Mouse (Mus musculus): ENCODE measurements around the gene Nudcd3. TPM values are rescaled to one million over a fixed set of nuclear protein-coding genes. Genes with fewer than 3 reads are reported as not detected.
A peak's percentile ranks its signal among the peaks of the same experiment; 100 is the strongest.

Gene Nudcd3
- total RNA-seq (2012; rRNA removed): 59.3 and 71.1 TPM in 2 replicates

- TF ChIP-seq HCFC1 (IDR thresholded peaks at IDR 0.05; ENCODE audit: borderline replicate concordance, insufficient read depth, low read length) (peak; percentile 84; the same call in 1 of the 2 replicates), MAFK (IDR thresholded peaks at IDR 0.05; ENCODE audit: insufficient read depth, low read depth, low read length) (no peak)
- H3K4me3 ChIP-seq (ENCODE audit: insufficient read depth in 1 of 2, low read depth in 1 of 2, low read length in 2 of 2, poor library complexity in 1 of 2, severe bottlenecking in 1 of 2): peak within 1 kb of the TSS; percentile 76 to 84
- DNase-seq (ENCODE audit: low read depth, low spot score): peak; percentile 65
Observed at GRCm38 (mm10) chr11:6200087-6200569, at the start of gene Nudcd3. TSS of gene Nudcd3 (minus strand) at chr11:6200415.

DNA sequence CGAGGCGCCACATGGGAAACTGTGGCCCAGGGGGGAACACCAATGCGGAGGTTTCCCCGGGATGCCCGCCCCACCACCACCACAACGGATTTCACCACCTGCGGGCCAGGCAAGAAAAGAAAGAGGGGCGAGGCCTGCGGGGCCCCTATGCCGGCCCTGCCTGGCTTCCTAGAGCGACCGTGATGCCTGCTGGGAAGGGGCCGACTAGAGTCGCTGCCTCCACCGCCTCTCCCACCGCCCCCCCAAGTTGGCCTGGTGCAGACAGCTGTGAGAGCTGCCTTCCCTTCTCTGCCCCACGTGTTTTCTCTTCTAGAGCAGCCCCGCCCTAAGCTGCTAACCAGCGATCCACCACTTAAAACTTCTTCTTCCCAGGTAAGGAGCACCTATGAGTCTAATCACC, 44.5 kb upstream of the Nudcd3 start:
- no peaks in the 10 kb centered on the region for H3K4me1 ChIP-seq (ENCODE audit: control insufficient read depth in 2 of 2, insufficient read depth in 2 of 2, low read length in 2 of 2, poor library complexity in 1 of 2)
- TF ChIP-seq MAFK (IDR thresholded peaks at IDR 0.05; ENCODE audit: insufficient read depth, low read depth, low read length): no peak
- no peak for TF ChIP-seq CHD2 (IDR thresholded peaks at IDR 0.05; ENCODE audit: low read depth, low read length)
- TF ChIP-seq HCFC1 (IDR thresholded peaks at IDR 0.05; ENCODE audit: borderline replicate concordance, insufficient read depth, low read length): no peak
- TF ChIP-seq ZC3H11A (IDR thresholded peaks at IDR 0.05; ENCODE audit: borderline replicate concordance, low read depth, low read length): no peak
- no peak for TF ChIP-seq ZNF384 (IDR thresholded peaks at IDR 0.05; ENCODE audit: low read depth, low read length)
- DNase-seq (ENCODE audit: low read depth, low spot score): peak; percentile 13
- no peaks in the 10 kb centered on the region for H3K36me3 ChIP-seq (ENCODE audit: control insufficient read depth, insufficient read depth, low read length, poor library complexity, severe bottlenecking)
- peak overlapping the region; percentile 10 to 35; a peak in 1 of 4 replicates for H3K4me3 ChIP-seq (ENCODE audit: insufficient read depth in 1 of 2, low read depth in 1 of 2, low read length in 2 of 2, poor library complexity in 1 of 2, severe bottlenecking in 1 of 2)
- peak overlapping the region; percentile 71 for H3K9ac ChIP-seq (ENCODE audit: insufficient read depth, low read depth, low read length, poor library complexity, severe bottlenecking)
- no peaks in the 10 kb centered on the region for H3K9me3 ChIP-seq (ENCODE audit: control insufficient read depth, insufficient read depth, low read depth, low read length)
- in situ Hi-C loops (cut with MboI; ENCODE audit: low sequenced_read_pairs in 2 of 2, unreplicated experiment in 2 of 2): no loop called here
- no peak overlapping the region for H3K27ac ChIP-seq (ENCODE audit: insufficient read depth, low read depth, low read length, poor library complexity, severe bottlenecking)

More at GRCm38 (mm10) chr11:6200087-6200569, at the start of gene Nudcd3:
- in situ Hi-C loops (cut with MboI; ENCODE audit: low sequenced_read_pairs in 2 of 2, unreplicated experiment in 2 of 2): no loop called here
- Histone ChIP-seq H3K36me3 (ENCODE audit: control insufficient read depth, insufficient read depth, low read length, poor library complexity, severe bottlenecking) (no peaks in the 10 kb centered on the region; the same call in 1 of the 2 replicates), H3K27ac (ENCODE audit: insufficient read depth, low read depth, low read length, poor library complexity, severe bottlenecking) (peak within 1 kb of the TSS; percentile 75), H3K4me1 (ENCODE audit: control insufficient read depth in 2 of 2, insufficient read depth in 2 of 2, low read length in 2 of 2, poor library complexity in 1 of 2) (peaks cover 0 to 9% of the 10 kb centered on the region in 2 experiments; a peak in 2 of 4 replicates), H3K9ac (ENCODE audit: insufficient read depth, low read depth, low read length, poor library complexity, severe bottlenecking) (peak within 1 kb of the TSS; percentile 84), H3K9me3 (ENCODE audit: control insufficient read depth, insufficient read depth, low read depth, low read length) (no peaks in the 10 kb centered on the region)

DNA sequence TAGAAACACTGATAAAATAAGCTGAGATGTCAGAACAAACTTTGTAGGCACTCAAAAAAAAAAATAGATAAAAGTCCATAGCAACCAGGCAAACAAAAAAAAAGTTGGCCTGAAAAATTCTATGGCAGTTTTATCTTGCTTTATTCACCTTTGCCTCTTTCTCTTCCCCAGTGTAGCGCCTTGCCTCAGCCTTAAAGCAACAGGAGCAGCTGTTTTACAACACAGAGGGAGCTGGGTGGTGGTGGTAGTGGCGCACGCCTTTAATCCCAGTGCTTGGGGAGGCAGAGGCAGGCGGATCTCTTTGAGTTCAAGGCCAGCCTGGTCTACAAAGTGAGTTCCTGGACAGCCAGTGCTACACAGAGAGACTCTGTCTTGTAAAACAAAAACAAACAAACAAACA, 32.8 kb upstream of the Nudcd3 start:
- in situ Hi-C loops (cut with MboI; ENCODE audit: low sequenced_read_pairs in 2 of 2, unreplicated experiment in 2 of 2): no loop called here
- Histone ChIP-seq H3K9me3 (ENCODE audit: control insufficient read depth, insufficient read depth, low read depth, low read length) (no peaks in the 10 kb centered on the region), H3K27ac (ENCODE audit: insufficient read depth, low read depth, low read length, poor library complexity, severe bottlenecking) (no peak overlapping the region), H3K4me3 (ENCODE audit: insufficient read depth in 1 of 2, low read depth in 1 of 2, low read length in 2 of 2, poor library complexity in 1 of 2, severe bottlenecking in 1 of 2) (no peak overlapping the region), H3K4me1 (ENCODE audit: control insufficient read depth in 2 of 2, insufficient read depth in 2 of 2, low read length in 2 of 2, poor library complexity in 1 of 2) (no peaks in the 10 kb centered on the region), H3K9ac (ENCODE audit: insufficient read depth, low read depth, low read length, poor library complexity, severe bottlenecking) (no peak overlapping the region), H3K36me3 (ENCODE audit: control insufficient read depth, insufficient read depth, low read length, poor library complexity, severe bottlenecking) (no peaks in the 10 kb centered on the region)
- no peak for DNase-seq (ENCODE audit: low read depth, low spot score)
- TF ChIP-seq HCFC1 (IDR thresholded peaks at IDR 0.05; ENCODE audit: borderline replicate concordance, insufficient read depth, low read length): no peak
- TF ChIP-seq ZC3H11A (IDR thresholded peaks at IDR 0.05; ENCODE audit: borderline replicate concordance, low read depth, low read length): no peak
- no peak for TF ChIP-seq MAFK (IDR thresholded peaks at IDR 0.05; ENCODE audit: insufficient read depth, low read depth, low read length)
- no peak for TF ChIP-seq CHD2 (IDR thresholded peaks at IDR 0.05; ENCODE audit: low read depth, low read length)

DNA sequence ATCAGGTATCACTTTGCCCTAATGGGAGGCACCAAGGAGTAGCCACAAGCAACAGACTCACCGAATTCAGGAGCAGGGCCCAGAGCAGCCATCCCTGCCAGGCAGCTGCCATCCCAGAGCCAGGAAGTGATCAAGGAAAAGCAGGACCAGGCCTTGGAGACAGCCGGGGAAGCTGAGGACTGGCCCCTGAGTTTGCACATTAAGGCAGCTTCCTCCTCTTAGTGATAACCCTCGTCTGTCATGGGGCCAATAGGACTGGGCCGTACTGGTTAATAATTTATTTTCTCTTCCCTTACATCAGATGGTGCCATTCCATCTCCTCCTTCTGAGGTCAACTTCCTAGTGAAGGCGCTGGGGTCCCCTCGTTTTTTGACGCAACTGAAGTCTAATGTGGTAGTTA, 29.8 kb upstream of the Nudcd3 start, which contains the start of gene Npc1l1:
Gene Npc1l1 (minus strand): TSS at position 132 of the 400 bp plus-strand sequence.
- Histone ChIP-seq H3K4me1 (ENCODE audit: control insufficient read depth in 2 of 2, insufficient read depth in 2 of 2, low read length in 2 of 2, poor library complexity in 1 of 2) (0 out of 4 replicates have a peak, but pooled peaks cover 0 to 2% of the 10 kb centered on the region in 2 experiments), H3K9ac (ENCODE audit: insufficient read depth, low read depth, low read length, poor library complexity, severe bottlenecking) (no peak within 1 kb of the TSS), H3K9me3 (ENCODE audit: control insufficient read depth, insufficient read depth, low read depth, low read length) (no peaks in the 10 kb centered on the region), H3K36me3 (ENCODE audit: control insufficient read depth, insufficient read depth, low read length, poor library complexity, severe bottlenecking) (no peaks in the 10 kb centered on the region), H3K4me3 (ENCODE audit: insufficient read depth in 1 of 2, low read depth in 1 of 2, low read length in 2 of 2, poor library complexity in 1 of 2, severe bottlenecking in 1 of 2) (no peak within 1 kb of the TSS), H3K27ac (ENCODE audit: insufficient read depth, low read depth, low read length, poor library complexity, severe bottlenecking) (no peak within 1 kb of the TSS)
- no peak for TF ChIP-seq HCFC1 (IDR thresholded peaks at IDR 0.05; ENCODE audit: borderline replicate concordance, insufficient read depth, low read length)
- no peak for TF ChIP-seq CHD2 (IDR thresholded peaks at IDR 0.05; ENCODE audit: low read depth, low read length)
- no peak for TF ChIP-seq MAFK (IDR thresholded peaks at IDR 0.05; ENCODE audit: insufficient read depth, low read depth, low read length)
- TF ChIP-seq ZNF384 (IDR thresholded peaks at IDR 0.05; ENCODE audit: low read depth, low read length): no peak
- no peak for TF ChIP-seq ZC3H11A (IDR thresholded peaks at IDR 0.05; ENCODE audit: borderline replicate concordance, low read depth, low read length)
- in situ Hi-C loops (cut with MboI; ENCODE audit: low sequenced_read_pairs in 2 of 2, unreplicated experiment in 2 of 2): no loop called here
- DNase-seq (ENCODE audit: low read depth, low spot score): no peak
